Mouse (Mus musculus) cerebellum, adult 2 months (tissue): Measurements from ENCODE around the gene Pusl1.

ENCODE experiments used
- CTCF ChIP-seq: fragments of 200-500 bp; IDR thresholded peaks from 2 replicates; pipeline ENCODE4 v1.5.1; 2011; ENCODE audit warnings: low read depth, mild to moderate bottlenecking, control low read depth, low read length, moderate library complexity, borderline replicate concordance; ENCODE audit not compliant: insufficient read depth
- POLR2A ChIP-seq: fragments of 200-500 bp; IDR thresholded peaks from 2 replicates; pipeline ENCODE4 v1.6.1; 2011; ENCODE audit warnings: low read length, control low read depth, borderline replicate concordance; ENCODE audit not compliant: insufficient read depth

DNA sequence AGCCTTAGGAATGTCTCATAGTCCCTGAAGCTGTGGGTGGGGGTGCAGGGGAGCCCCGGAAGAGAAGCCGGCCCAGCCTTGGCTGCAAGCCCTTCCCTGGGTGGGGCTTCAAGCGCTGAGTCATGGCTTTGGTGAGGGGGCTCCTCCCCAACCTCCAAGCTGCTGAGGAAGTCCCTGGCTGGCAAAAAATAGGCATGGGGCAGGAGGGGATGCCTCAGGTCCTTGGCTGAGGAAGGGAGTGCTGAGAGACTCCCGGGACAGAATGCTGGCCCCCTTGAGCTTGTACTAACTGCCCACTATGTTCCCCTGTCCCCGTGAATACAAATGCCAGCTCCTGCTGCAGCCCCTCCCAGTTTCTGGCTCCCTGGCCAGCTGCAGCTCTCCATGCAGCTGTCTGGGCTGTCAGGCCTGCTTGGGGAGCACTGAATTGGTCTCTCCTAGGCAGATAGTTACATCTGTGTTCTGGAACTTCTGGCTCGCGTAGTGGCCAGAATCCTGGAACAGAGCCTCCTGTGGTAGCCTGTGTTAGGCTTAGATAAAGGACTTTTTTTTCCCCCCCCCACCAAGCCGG is 2.8 kb upstream of the Pusl1 start:
- TF ChIP-seq CTCF, result no peak
- TF ChIP-seq POLR2A, result no peak
